Mouse (Mus musculus) urinary bladder, postnatal 14 days (tissue): ENCODE measurements at regions not wholly inside any gene's neighbourhood (a gene's known extent, or its start where the extent isn't known, plus 50 kb on each side); places are given as distances from the start of the nearest gene placed in this dataset.
A peak's percentile ranks its signal among the peaks of the same experiment; 100 is the strongest.
"Not testable (repeated sequence)": the region's sequence is repeated elsewhere in the genome, so short reads cannot be mapped to it uniquely, and the experiment has no call there.

Experiments used
- DNase-seq: peaks from one replicate; pipeline ENCODE4 v3.0.0; 2021; ENCODE audit warnings: low spot score

DNA sequence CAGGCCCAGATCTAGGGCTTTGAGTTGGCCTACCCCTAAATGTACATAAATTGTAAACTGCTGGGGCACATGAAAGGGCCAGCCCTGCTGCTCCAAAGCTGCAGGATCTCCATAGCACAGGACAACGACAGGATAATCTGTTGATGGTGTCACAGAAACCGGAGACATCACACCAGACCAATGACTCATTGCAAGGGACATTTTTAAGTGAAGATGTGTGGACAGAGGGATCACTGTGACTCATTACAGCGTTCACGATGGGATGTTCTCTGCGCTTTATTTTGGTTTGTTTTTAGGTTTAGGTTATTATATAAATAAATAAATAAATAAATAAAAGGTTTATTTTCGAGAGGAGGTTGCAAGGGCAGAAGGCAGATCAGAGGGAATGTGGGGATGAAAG lies 216.9 kb upstream of the Klf3 start:
- no peak for DNase-seq

DNA sequence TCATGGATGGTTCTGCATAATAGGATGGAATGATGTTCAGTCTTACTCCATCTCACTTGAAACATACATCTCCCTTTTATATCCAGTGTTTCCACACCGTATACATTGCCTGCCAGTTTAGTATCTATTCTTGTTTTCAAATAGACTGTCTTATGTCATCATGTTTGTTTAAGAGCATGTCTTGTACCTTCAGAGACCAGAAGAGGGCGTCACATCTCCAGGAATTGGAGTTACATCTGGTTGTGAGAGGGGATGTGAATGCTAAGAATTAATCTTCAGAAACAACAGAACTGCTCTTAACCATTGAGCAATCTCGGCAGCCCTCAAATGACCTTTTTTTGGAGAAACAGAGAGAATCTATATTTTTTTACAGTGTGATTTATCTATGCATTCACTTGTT lies 216.3 kb upstream of the Klf3 start:
- no peak for DNase-seq

DNA sequence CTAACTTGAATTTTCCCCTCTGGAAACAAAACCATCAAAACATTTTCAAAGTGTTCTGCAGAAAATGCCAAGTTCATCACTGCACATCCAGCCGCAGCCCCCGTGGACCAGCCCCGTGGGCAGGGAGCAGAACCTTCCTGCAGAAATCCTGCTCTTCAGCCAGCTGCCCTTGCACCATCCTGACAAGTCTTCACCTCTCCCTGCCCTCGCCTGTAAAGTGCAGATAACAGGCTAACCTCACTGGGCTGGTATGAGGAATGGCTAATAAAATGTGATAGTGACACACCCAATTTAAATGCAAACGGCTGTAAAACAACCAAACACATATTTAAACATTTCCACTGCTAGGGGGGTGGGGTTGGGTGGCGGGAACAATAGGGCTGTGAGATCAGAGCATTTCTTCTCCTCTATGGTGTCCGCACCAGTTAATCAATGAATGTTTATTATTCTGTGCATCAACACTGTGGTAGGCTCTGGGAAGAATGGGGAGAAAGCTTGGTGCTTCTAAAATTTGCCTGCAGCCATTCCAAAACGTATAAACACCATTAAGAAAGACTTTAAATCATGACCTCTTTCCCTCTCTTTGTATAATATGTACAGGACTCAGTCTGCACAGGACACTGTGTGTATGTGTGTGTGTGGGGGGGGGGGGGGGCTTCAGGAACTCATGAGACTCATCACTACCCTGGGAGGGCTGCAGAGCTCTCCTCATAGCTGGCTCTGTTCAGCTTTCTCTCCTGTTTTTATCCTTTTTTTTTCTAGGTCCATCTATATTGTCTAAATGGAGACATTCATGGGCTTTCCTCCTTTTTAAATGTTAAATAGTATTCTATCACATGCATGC lies 215.1 kb upstream of the Klf3 start:
- peak; percentile 63 for DNase-seq

DNA sequence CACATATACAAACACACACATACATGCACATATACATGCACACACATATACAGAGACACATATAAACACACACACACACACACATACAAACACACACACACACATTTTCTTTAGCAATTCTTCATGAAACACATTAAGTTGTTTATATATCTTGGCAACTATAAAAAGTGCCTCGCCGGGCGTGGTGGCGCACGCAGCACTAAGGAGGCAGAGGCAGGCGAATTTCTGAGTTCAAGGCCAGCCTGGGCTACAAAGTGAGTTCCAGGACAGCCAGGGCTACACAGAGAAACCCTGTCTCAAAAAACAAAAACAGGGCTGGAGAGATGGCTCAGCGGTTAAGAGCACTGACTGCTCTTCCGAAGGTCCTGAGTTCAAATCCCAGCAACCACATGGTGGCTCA lies 214.4 kb upstream of the Klf3 start:
- not testable (repeated sequence) for DNase-seq

DNA sequence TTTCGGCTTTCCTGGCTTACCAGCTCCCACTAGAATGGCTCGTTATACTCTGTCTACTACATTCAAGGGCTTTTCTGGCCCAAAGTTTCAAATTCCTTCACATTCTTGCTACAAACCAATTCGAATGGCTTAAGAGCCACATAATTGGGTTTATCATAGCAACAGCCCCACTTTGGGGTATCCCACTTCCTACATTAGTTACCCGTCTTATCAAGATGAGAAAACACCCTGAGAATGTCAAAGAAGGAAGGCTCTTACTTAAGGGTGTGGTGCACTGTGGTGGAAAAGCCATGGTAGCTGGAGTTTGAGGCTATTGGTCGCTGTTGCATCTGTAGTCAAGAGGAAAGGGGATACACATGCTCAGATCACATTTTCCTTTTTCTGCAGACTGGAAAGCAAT lies 213.2 kb upstream of the Klf3 start:
- no peak for DNase-seq

DNA sequence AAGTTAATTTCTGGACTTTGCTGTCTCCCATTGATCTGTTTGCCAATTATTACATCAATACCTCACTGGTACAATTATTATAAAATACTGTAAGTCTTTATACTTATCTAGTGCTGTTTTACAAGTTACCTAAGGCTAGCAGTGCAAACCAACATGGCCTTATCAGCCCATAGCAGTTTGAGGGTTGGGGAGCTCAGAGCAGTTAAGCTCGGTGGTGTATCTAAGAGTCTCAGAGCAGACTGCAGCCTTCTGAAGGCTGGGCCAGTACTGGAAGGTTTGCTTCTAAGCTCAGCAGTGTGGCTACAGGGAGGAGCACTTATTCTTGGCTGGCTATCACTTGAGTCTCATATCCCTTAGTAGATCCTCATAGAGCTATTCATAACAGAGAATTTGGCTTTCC lies 212.4 kb upstream of the Klf3 start:
- no peak for DNase-seq

DNA sequence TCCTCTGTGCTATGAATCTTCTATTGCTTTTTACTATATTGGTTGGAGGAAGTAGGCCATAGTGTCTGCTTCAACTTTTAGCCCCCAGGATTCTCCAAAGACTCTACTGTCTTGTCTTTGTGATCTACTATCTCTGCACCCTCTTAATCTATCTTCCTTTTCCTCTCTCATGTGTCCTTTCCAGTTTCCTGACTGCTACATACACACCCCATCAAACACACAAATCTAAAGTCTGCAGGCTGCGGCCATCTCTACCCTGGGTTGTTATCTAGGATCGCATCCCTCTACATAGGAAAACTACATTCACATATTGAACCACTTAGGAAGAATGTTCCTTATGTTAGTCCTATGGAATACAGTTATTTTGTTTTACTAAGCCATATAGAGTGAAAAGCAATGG lies 211.4 kb upstream of the Klf3 start:
- DNase-seq = no peak

DNA sequence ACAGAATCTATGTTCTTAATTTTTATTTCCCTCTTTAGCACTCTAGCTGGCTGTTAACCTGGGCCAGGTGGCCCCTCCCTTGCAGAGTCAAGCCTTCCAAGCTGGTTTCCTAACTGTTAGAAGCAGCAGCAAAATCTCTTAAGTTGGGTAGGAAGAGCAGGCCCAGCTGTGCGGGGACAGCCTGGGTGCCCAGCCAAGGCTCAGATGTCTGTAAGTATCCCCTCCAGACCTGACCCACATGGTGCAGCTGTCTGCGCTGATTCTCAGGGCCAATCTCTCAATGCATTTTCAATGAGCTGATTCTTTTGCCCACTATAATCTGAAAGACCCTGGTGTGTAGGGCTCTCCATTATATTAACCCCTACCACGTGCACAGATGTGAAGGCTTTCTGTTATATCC lies 208.0 kb upstream of the Klf3 start:
- no peak for DNase-seq

DNA sequence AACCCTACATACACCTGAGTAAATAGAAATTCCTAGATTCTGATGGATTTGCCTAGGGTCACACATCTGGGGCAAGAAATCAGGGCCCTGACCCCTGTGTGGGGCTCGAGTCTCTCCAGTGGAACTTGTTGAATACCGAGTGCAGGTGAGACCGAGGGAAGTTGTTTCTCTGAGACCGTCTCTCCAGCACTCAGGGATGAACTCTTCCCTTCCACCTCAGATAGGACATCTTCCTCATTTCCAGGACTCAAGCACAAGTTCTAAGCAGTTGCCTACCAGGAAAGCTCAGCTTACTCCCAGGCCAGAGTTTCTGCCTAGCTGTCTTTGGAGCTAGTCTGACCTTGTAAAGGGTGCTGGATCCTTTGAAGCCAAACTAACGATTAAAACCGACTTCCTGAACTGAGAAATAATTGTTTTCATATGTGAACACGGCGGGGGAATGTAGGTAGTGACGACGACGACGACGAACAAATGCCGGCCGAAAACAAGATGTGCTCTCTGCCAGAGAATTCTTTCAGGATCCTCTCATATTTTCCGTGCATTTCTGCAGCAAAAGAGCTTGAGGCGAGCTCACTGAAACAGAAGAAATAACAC lies 207.3 kb upstream of the Klf3 start:
- DNase-seq = no peak

DNA sequence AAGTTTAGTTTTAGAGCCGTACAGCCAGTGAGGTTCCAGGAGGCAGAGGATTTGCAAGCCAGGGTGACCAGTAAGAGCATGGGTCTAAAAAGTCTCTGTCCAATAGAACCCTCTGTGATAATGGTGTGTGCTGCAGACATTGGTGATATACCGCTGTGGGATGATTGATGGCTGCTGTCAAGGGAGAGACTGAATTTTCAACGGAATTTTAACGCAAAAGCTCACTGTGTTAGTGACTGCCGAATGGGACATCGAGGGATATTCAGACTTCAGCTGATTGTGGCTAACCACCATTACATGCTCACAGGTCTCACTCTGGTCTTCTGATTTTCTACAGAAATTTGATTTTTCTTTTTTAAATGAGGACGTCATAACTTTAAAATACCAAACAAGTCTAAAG lies 206.2 kb upstream of the Klf3 start:
- DNase-seq = no peak

DNA sequence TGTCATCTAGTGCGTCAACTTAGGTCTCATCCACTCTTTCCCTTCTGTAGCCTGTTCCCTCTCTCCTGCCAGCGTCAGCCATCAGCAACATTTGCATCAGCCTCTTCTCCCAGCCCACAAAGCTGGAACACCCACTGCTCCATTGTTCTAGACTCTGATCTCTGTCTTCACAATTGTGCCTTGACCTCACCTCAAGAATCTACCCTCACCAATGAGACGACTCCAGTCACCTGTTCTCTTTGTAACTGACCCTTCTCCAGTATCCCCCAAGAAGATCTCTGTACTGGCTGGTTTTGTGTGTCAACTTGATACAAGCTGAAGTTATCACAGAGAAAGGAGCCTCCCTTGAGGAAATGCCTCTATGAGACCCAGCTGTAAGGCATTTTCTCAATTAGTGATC lies 205.7 kb upstream of the Klf3 start:
- DNase-seq = no peak

DNA sequence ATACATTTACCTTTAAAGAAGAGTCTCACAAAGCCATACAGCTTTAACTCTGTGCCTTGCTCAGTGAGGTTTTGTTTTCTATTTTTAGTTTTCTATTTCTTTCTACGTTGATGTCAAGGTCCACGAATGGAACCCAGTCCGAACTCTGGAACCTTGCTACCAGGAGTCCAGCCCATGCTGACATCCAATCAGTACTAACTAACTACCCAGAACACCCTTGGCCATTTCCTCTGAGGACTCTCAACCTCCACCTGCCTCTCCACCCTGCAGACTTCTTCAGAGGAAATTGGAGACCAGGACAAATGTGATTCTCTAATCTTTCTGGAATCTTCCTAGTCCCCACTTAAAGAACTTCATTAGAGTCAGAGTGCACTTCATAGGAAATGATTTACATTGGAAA lies 204.6 kb upstream of the Klf3 start:
- no peak for DNase-seq

DNA sequence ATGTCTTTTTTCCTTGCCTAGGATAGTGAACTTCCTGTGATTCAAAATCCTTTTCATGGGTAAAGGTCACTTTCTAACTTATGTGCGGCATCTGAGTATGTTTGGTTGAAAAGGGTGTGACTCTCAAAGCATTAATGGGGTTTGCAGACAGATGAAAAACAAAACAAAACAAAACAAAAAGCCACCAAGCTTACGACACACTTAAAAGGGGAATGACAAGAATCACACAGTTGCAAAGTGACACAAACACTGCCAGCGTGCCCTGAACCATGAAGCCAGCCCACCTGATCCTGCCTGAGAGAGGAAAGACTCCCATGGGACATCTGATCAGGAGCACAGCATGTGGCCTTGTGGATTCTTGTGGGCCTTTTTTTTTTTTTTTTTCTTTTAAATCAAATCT lies 204.2 kb upstream of the Klf3 start:
- no peak for DNase-seq

DNA sequence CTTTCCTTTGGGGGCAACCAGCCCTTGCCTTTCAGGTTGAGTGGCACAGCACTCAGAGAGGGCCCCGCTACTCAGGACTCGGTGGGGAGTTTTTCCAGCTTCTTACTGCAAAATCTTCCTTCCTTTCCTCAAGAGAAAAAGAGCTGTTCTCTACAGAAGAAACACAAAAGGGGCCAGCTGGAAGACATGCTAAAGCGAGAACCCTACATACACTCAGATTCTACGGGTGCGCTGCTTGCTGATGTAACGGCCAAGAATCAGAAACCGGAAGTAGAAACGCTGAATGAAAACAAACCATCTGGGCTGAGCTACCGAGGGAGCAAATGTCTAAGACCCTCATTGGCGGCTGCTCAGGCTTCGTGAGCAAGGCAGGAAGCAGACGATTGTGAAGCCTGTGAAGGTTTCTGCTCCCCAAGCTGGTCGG lies 203.3 kb upstream of the Klf3 start:
- no peak for DNase-seq

DNA sequence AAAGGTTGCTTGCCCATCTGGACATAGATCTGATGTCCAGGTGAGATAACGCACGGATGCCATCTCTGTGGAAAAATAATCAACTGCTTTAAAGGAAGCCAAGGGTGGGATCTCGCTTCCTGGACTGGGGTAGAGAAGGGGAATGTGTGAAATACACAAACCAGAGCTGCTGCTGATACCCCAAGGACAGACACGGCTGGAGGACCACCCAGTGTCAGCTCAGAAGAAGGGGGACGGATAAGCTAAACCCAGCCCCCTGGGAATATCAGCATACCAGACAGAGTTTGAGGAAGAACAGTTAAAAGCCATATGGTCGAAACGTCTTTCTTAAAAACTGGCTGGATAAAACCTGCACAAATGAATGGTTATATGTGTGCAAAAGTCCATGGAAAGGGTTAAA lies 202.8 kb upstream of the Klf3 start:
- DNase-seq = no peak

DNA sequence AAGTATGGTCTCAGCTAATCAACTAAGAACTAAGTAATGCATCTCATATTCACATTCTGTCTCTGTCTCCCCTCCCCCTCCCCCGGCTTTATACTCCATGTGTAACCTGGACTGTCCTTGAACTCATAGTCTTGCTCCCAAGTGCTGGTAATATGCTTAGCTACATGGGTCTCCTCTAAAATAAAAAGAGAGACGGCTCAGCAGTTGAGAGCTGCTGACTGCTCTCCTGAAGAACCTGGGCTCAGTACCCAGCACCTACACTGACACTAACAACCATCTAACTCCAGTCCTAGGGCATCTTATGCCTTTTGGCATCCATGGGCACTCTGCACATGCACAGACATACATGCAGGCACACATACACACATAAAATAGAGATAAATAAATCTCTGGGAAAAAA lies 202.4 kb upstream of the Klf3 start:
- DNase-seq = no peak

DNA sequence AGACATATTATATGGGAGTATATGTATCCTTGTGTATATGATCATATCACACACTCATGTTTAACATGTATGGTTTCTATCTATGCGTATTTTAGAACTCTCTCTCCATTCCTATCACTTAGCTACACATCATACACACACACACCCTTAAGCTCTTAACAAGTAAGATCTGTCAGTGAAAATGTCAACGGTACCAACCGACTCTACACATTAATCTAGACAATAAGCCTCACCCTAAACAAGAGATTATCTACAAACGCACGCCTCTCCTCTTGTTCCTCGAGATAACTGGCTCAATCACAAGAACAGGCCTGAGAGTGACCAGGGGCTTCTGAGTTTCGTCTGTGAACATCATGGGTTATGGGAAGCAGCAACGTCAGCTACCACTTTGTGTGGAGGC lies 201.9 kb upstream of the Klf3 start:
- no peak for DNase-seq

DNA sequence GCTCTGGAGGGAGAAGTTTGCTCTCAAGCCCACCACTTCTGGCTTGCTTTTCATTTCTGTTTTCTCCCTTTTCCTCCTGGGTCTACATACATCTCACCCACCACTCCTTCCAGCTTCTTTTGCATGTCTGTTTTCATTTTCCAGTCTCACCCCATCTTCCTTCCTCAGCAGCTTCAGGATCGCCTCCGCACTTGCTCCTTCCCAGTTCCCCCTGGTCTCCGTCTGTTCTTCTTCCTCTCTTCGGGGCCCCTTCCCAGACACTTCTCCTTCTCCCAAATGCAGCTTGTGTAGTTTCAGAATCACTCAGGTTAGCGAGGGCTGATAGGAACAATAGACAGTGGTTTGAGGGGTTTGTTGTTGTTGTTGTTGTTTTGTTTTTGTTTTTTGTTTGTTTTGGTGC lies 201.4 kb upstream of the Klf3 start:
- no peak for DNase-seq

DNA sequence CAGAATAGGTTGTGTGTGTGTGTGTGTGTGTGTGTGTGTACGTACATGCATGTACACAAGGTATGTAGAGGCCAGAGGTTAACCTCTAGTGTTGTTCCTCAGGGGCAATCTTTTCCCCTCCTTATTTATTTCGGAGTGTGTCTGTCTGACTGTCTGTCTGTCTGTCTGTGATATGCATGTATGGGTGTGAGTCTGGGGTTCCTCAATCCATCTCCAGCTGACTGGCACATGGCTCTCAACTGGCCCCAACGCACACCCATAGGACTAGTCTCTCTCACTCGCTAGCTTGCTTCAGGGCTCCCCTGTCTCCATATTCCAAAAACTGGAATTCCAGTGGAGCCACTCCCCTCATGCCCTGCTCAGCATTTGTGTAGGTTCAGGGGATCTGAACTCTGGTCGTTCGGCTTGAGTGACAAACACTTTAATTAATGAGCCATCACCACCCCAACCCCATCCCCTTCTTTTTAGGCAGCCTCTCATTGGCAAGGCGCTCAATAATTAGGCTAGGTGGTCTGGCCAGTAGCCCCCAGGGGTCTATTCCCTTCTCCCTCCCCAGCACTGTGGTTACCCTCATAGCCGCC lies 200.7 kb upstream of the Klf3 start:
- DNase-seq = no peak

DNA sequence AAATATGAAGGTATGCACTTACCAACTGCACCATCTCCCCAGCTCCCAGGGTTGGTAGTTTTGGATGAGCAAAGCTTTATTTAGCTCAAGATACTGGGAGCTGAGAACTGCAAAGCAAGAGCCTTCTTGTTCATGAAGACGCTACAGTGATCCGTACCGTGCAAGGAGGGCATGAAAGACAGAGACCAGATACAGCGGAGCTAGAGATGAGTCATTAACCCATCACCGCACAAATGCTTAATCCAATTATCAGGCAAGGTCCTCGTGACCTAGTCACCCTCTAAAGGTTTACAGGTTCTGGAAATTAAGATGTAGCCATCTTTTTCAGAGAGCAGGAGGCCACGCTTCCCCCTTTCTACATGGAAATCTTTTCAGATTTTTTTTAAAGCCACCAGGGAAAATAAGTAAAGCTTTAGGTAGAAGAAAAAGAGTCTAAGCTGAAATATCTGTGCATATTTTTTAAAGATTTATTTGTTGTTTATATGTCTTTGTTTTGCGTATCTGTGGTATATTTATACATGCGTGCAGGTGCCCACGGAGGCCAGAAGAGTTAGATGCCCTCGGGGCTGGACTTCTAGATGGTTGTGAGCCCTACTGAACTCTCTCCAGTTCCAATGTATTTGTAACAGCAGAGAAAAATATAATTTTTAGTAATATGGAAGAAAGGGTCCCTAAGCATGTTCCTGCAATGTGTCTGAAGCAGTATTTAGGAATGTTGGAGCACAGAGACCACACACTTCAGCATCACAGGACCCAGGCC lies 200.0 kb upstream of the Klf3 start:
- DNase-seq = no peak

DNA sequence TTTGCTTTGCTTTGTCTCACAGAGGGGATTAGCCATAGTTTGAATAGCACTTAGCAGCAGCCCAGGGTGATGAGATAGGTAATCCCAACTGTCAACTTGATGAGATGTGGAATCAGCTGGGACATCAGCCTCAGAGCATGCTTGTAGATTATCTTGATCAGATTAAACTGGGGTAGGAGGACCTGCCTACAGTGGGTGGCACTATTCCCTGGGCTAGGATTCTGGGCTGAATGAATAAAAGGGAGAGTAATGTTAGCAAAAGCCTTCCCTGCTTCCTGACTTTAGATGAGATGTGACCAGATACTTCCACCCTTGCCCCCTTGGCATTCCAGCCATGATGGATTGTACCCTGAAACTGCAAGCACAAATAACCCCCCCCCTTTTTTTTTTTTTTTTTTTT lies 198.0 kb upstream of the Klf3 start:
- no peak for DNase-seq

DNA sequence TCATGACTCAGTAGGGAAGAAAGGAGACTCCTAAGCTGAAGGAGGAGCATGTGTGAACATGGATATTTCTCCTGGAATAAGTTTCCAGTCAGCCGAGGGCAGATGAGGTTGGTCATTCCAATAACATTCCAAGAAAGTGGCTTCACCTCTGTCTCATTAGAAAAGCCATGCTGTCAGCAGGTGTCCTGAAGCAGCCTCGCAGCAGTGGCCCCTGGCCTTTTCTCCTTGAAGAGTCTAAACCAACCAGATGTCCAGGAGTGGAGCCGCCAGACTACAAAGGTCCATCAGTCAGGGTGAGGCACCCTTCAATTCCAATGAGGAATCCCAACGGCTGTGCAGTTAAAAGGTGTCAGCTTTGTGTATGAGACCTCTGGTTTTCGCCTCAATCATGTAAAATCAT lies 197.2 kb upstream of the Klf3 start:
- DNase-seq = no peak
